Mouse (Mus musculus): ENCODE results near the gene Gm20388.
A peak's percentile ranks its signal among the peaks of the same experiment; 100 is the strongest.

Gene Gm20388

DNA sequence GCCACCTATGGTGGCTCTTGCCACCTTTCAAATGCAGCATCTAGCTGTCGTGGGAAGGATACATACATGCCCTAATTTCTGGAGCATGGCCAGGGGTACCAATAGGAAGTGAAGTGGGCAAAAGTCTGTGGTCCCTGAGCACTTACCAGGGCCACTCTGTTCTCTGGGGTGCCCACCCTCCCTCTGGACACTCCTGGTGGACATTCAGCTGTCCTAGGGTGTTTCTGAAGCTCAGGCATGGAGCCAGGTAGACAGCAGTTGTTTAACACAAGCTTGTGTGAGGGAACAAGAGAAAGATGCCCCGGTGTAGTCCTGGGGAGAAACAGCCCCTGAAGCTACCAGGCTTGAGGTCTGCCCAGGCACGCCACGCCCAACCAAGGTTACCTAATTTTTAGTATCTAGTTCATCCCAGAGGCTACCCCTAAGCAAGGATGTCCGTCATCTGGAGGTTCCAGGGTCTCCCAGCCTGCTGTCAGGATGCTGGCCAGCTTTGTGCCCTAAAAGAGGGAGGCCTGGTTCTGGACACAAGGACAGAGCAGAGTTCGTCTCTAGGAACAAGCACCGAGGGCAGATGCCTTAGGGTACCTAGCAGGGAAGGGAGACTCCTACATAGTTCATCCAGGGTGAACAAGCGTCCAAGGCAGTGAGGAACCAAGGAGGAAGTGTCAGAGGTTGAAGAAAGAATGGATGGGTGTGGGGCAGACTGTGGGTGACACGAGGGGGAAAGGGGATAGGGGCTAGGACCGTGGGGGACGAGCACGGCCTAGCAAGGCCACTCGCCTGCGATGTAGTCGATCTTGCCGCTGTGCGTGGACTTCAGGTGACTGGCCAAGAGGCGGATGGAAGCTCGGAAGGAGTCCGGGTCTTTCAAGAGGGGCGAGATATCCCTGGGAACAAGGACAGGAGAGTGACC lies 2665.3 kb downstream of the Gm20388 start:
- DNase-seq (ENCODE audit: low spot score) = no peak

DNA sequence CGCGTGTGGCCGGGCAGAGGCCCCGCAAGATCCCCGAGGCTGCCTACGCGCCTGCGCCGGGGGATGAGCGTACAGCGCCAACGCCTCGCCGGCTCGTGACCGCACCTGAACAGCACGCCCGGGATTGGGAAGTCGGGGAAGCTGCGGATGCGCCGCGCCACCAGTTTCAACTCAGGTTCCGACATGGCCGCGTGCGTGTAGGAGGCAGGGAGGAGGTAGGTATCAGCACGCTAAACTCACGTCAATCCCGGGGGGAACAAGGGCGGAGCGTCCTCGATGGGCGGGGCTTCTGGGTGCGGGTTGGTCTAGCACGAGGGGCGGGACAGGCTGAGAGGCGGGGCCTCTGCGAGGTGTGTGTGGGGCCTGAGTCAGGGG lies 2666.0 kb downstream of the Gm20388 start, which contains the start of gene Aprt:
Aprt (minus strand) TSS at position 262 of the 375 bp plus-strand sequence.
- DNase-seq (ENCODE audit: low spot score) = peak; percentile 96

- peak; percentile 51 for DNase-seq (ENCODE audit: low spot score)
Observed at GRCm38 (mm10) chr8:122577116-122577515, 2666.5 kb downstream of the Gm20388 start.

- DNase-seq (ENCODE audit: low spot score) = no peak
Observed at GRCm38 (mm10) chr8:122579196-122579595, 2668.6 kb downstream of the Gm20388 start.

DNA sequence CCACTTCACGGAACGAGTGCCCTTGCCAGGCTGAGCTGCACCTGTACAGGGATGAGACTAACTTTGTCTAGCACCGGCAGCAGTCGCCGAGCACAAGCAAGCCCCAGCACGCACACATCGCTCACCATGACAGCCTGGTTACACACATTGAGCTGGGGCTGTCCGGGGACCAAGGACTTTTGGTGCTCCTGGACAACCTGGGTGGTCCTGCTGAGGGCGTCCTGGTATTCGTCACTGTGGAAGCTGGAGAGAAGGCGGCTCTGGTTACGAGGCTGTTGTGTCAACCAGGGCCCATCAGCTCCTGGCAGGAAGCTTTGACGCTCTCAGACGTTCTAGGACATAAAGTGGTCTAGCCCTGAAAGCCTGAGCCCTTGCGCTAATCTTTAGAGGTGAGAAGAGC lies 2670.3 kb downstream of the Gm20388 start:
- peak; percentile 60 for DNase-seq (ENCODE audit: low spot score)

DNA sequence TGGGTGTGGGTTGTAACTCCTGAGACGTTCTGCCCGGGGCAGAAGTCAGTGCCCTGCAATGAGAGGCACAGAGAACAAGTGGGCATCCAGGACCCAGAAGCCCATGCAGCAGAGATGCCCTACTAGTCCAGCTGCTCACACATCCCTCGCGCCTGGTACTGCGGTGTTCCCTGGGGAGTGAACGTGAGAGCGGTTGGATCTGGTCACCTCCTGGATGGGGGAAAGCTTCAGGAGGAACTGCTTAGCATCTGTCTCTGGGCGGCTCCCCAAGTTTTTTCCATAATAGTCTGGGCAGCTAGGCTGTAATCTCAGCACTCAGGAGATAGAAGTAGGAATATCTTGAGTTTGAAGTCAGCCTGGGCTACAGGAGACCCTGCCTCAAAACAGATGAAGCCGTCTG lies 2674.3 kb downstream of the Gm20388 start:
- no peak for DNase-seq (ENCODE audit: low spot score)

GRCm38 (mm10) chr8:122585411-122585891 lies 2674.8 kb downstream of the Gm20388 start:
- DNase-seq (ENCODE audit: low spot score) = no peak

GRCm38 (mm10) chr8:122586171-122586570 lies 2675.5 kb downstream of the Gm20388 start:
- DNase-seq (ENCODE audit: low spot score) = no peak

DNA sequence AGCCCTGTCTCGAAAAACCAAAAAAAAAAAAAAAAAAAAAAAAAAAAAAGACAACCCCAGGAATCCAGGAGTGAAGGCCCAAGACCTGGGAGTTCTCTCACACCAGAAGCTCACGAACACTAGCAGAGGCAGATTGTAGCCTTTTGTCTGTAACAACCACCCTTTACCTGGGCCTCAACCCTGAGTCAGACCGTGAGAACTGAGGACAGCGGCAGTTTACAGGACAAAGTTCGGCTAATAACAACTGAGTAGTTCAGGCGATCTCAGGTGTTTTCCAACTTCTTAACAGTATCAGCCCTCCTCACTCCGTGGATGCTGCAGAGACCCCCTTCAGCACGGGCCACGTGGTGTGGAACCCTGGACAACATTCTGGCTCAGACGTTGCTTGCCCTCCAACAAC lies 2676.1 kb downstream of the Gm20388 start:
- no peak for DNase-seq (ENCODE audit: low spot score)

GRCm38 (mm10) chr8:122593240-122593639 lies 2682.6 kb downstream of the Gm20388 start:
- no peak for DNase-seq (ENCODE audit: low spot score)

DNA sequence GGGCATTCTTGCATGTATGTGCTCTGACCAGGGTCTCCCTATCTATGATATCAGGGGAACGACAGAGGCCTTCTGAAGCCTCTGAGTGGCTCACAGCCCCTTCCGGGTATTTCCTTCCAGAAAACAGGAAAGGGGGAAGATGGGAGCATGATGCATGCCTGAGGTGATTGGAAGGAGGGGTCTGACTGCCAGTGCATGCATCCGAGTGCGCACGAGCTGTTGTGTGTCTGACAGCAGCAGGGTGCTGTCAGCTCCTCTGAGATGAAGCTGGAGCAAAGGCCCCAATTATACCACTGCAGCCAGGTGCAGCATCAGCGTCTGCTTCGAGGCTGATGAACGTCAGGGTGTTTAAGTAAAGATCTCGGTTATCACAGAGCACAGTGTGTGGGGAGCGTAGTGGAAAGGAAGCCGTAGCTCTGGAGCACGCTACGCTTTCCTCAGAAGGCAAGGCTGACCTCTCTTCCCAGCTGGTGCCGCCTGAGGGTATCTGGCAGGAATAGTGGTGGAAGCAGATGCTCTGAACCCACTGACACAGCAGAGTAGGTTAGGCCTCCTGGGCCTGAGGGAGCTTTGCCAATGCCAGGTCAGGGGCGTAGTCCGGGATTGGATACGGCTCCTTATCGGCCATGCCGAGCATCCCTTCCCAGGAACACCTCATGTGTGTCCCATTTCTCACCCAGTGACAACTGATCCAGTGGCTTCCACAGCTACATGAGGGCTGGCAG lies 2683.3 kb downstream of the Gm20388 start:
- DNase-seq (ENCODE audit: low spot score) = no peak

GRCm38 (mm10) chr8:122596031-122596430 lies 2685.4 kb downstream of the Gm20388 start:
- no peak for DNase-seq (ENCODE audit: low spot score)

GRCm38 (mm10) chr8:122600666-122601065 lies 2690.0 kb downstream of the Gm20388 start:
- DNase-seq (ENCODE audit: low spot score) = no peak

- DNase-seq (ENCODE audit: low spot score) = no peak
Observed at GRCm38 (mm10) chr8:122604640-122605039, 2694.0 kb downstream of the Gm20388 start.

DNA sequence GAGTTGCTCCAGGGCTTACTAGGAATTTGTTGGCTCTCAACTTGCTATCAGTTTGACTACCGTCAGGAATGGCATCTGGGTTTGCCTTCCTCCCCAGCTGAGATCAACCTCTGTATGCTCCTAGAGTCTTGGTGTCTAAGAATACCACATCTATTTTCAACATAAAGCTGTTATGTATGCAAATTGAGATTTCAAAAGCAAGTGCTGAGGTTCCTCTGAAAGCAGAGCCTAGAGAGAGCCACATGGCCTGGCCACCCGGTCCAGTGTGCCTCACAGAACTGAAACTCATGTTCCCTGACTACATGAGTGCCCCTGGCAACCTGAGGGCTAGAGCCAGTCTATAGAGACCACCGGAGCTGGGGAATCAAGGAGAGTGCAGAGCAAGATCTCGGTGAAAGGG lies 2694.7 kb downstream of the Gm20388 start:
- no peak for DNase-seq (ENCODE audit: low spot score)

DNA sequence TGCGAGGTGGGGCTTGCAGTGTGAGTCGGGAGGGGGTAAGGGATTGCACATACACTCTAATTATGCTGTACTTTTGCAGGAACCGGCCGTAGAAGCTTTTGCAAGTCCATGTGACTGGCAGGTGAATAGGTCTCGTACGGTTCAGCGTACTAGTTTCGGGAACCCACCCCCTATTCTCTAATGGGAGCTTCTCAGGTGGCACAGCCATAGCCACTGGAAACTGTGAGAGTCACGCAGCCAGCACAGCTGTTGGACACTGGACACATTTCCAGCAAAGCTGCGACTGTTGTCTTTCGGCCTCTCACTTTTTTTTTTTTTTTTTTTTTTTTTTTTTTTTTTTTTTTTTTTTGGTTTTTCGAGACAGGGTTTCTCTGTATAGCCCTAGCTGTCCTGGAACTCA lies 2696.2 kb downstream of the Gm20388 start:
- no peak for DNase-seq (ENCODE audit: low spot score)

GRCm38 (mm10) chr8:122610209-122610608 lies 2699.6 kb downstream of the Gm20388 start:
- DNase-seq (ENCODE audit: low spot score) = no peak

DNA sequence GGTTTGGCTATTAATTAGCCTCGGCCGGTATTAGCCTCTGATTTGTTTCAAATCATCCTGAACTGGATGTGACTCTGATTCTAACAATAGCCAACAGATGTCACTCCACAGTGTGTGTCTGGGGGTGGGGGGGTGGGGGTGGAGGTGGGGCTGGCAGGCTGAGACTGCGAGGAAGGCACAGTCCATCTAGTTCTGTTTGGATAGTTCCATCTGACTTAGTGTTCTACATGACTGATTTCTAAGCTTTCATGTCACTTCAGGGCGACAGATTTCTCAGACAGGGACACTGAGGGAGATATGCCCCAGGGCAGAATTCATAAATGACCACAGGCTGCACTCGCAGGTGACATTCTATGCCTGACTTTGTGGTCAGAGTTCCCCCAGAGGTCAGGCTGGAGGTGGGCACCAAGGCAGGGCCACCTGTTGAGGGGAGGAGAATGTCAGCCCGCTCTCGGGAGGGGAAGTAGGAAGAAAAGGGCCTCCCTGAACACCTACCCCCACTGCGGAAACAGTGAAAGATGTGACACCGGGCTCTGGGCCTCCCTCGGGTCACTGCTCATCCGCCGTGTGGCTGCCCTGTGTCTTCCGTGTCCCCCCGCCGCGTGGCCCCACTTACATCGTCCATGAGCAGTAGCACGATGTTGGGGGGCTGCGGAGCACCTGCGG lies 2700.1 kb downstream of the Gm20388 start:
- no peak for DNase-seq (ENCODE audit: low spot score)

DNA sequence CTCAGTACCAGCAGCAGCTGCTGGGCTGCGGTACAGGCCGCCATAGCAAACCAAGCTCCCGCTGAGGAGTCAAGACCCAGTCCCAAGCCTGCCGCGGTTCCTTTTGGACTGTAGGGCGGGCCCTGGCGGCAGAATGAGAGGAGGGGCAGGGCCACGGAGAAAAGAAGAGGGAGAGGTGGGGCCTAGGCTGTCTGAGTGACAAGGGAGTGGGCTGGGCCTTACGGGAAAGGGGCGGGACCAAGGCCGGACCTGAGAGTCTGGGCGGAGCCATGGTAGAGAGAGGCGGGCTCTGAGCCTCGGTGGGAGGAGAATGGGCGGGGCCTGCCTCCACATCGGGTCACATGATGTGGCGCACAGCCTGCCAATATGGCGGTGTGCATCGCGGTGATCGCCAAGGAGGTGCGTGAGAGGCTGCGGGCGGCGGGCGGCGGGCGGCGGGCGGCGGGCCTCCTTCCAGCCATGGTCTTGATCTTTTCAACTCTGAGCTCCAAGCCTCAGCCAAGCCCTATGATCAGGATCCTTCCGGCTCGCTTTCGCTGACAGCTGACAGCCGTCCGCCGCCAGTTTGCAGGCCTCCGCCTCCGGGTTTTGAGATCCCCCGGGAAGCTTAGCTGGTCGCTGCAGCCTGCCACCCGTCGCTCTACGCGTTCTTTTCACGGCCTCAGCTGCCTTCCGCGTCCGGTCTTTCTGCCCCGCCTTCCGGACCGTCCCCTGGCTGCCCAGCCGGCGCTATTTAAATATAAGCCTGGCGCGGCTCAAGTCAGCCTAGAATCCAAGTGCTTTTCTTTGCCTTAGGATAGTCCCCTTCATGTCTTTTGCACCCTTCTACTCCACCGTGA lies 2700.9 kb downstream of the Gm20388 start, which contains the start of the genes Galns and Trappc2l:
Galns (minus strand) TSS at position 169 of the 839 bp plus-strand sequence.
Trappc2l (plus strand) TSS at position 346 of the 839 bp plus-strand sequence.
- DNase-seq (ENCODE audit: low spot score) = peak; percentile 99

DNA sequence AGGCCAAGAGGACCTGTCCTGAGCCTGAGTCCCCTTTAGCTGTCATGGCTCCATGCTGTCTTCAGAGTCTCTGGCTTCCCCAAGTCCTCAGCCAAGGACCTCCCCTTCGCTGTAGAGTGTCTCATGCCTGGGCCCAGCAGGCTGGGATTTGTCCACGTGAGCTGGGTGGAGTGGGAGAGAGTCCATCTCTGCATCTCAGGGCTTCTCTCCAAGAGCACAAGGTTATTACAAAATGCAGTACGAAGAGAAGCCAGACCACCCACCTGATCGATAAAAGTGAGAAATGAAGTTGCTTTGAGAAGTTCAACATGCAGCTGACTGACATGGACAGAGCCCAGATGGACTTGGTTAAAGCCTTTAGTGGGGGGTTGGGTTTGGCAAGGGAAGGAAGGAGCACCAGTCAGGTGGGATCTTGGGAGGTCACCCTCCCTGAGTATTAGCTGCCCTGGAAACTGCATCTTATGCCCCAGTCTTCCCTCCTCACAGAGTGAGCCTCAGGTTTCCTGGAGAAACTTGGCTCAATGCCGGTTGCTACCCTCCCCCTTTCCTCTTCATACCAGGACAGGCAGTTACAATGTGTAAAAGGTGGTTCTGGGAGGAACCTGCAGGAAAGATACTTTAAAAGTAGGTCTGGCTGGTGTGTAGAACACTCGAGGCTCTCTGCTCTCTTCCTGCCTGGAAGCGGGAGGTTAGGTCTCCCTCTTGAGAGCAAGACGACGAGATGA lies 2705.7 kb downstream of the Gm20388 start:
- no peak for DNase-seq (ENCODE audit: low spot score)
